Mouse (Mus musculus): Measurements from ENCODE around the gene Arhgef1. TPM values are rescaled to one million over a fixed set of nuclear protein-coding genes. Genes with fewer than 3 reads are reported as not detected.
"Not testable (repeated sequence)": the region's sequence is repeated elsewhere in the genome, so short reads cannot be mapped to it uniquely, and the experiment has no call there.

The Arhgef1 gene
- polyA plus RNA-seq, 1 experiment from 2014 or later: 122 TPM

- Histone ChIP-seq H3K36me3 (peaks cover 38% of the 10 kb centered on the region), H3K9ac (no peak overlapping the region), H3K4me2 (no peak overlapping the region), H3K4me1 (peaks cover 10% of the 10 kb centered on the region), H3K4me3 (no peak overlapping the region), H3K27ac (no peak overlapping the region), H3K27me3 (no peaks in the 10 kb centered on the region), H3K9me3 (no peaks in the 10 kb centered on the region)
- 63% methylated on average over 2 of the region's 2 CpGs for WGBS
- ATAC-seq (ENCODE audit: insufficient number of reproducible peaks, low FRiP score, low TSS enrichment, low read depth): no peak
Observed at GRCm38 (mm10) chr7:24892125-24892583, 10.6 kb upstream of the Arhgef1 start.

GRCm38 (mm10) chr7:24895749-24896148, 7.0 kb upstream of the Arhgef1 start:
- not testable (repeated sequence) for H3K9me3 ChIP-seq; H3K27me3 ChIP-seq; H3K4me3 ChIP-seq; H3K27ac ChIP-seq; H3K4me1 ChIP-seq; H3K36me3 ChIP-seq; H3K4me2 ChIP-seq; H3K9ac ChIP-seq; ATAC-seq (ENCODE audit: insufficient number of reproducible peaks, low FRiP score, low TSS enrichment, low read depth)
- WGBS: 84% methylated on average over 2 of the region's 2 CpGs

- H3K9ac ChIP-seq: no peak overlapping the region
- WGBS: 81% methylated on average over 8 of the region's 8 CpGs
- no peak overlapping the region for H3K4me2 ChIP-seq
- no peak for ATAC-seq (ENCODE audit: insufficient number of reproducible peaks, low FRiP score, low TSS enrichment, low read depth)
- H3K9me3 ChIP-seq: no peaks in the 10 kb centered on the region
- H3K4me3 ChIP-seq: no peak overlapping the region
- H3K4me1 ChIP-seq: no peaks in the 10 kb centered on the region
- H3K27ac ChIP-seq: no peak overlapping the region
- H3K36me3 ChIP-seq: no peaks in the 10 kb centered on the region; the same call in 1 of the 2 replicates
- no peaks in the 10 kb centered on the region for H3K27me3 ChIP-seq
Observed at GRCm38 (mm10) chr7:24896269-24896668, 6.4 kb upstream of the Arhgef1 start.

GRCm38 (mm10) chr7:24897224-24897623, 5.5 kb upstream of the Arhgef1 start, which contains the start of gene Cd79a:
Gene Cd79a, plus strand, starts transcription at chr7:24897381.
- H3K4me3 ChIP-seq: no peak within 1 kb of the TSS
- no peak for ATAC-seq (ENCODE audit: insufficient number of reproducible peaks, low FRiP score, low TSS enrichment, low read depth)
- H3K4me2 ChIP-seq: no peak within 1 kb of the TSS
- peaks cover 6% of the 10 kb centered on the region for H3K4me1 ChIP-seq
- 54% methylated on average over 12 of the region's 12 CpGs for WGBS
- H3K36me3 ChIP-seq: no peaks in the 10 kb centered on the region
- no peaks in the 10 kb centered on the region for H3K27me3 ChIP-seq
- no peak within 1 kb of the TSS for H3K27ac ChIP-seq
- no peaks in the 10 kb centered on the region for H3K9me3 ChIP-seq
- no peak within 1 kb of the TSS for H3K9ac ChIP-seq

GRCm38 (mm10) chr7:24897959-24898358, 4.8 kb upstream of the Arhgef1 start:
- Histone ChIP-seq H3K4me1 (peaks cover 8% of the 10 kb centered on the region), H3K36me3 (no peaks in the 10 kb centered on the region), H3K4me3 (no peak overlapping the region), H3K27ac (no peak overlapping the region), H3K9me3 (no peaks in the 10 kb centered on the region), H3K27me3 (no peaks in the 10 kb centered on the region), H3K9ac (no peak overlapping the region), H3K4me2 (no peak overlapping the region)
- WGBS: 71% methylated on average over 5 of the region's 5 CpGs
- no peak for ATAC-seq (ENCODE audit: insufficient number of reproducible peaks, low FRiP score, low TSS enrichment, low read depth)

GRCm38 (mm10) chr7:24901114-24901513, 1.6 kb upstream of the Arhgef1 start:
- WGBS: 62% methylated on average over 6 of the region's 6 CpGs
- no peak overlapping the region for H3K9ac ChIP-seq

GRCm38 (mm10) chr7:24901842-24902241, 870 bp upstream of the Arhgef1 start:
- no peaks in the 10 kb centered on the region for H3K27me3 ChIP-seq
- H3K9me3 ChIP-seq: no peaks in the 10 kb centered on the region
- WGBS: 46% methylated on average over 1 of the region's 1 CpGs
- no peak for ATAC-seq (ENCODE audit: insufficient number of reproducible peaks, low FRiP score, low TSS enrichment, low read depth)
- H3K9ac ChIP-seq: no peak overlapping the region
- H3K4me3 ChIP-seq: peak overlapping the region; percentile 80; the same call in 1 of the 2 replicates
- peaks cover 38% of the 10 kb centered on the region for H3K4me1 ChIP-seq
- 0 out of 2 replicates have a peak overlapping the region, but pooled peaks have one; percentile 67 for H3K4me2 ChIP-seq
- H3K36me3 ChIP-seq: no peaks in the 10 kb centered on the region
- peak overlapping the region; percentile 91; the same call in 1 of the 2 replicates for H3K27ac ChIP-seq

More at GRCm38 (mm10) chr7:24901114-24901513, 1.6 kb upstream of the Arhgef1 start:
- Histone ChIP-seq H3K4me3 (no peak overlapping the region), H3K27me3 (no peaks in the 10 kb centered on the region), H3K36me3 (no peaks in the 10 kb centered on the region), H3K27ac (no peak overlapping the region), H3K4me2 (no peak overlapping the region), H3K9me3 (no peaks in the 10 kb centered on the region), H3K4me1 (peaks cover 31% of the 10 kb centered on the region)
- ATAC-seq (ENCODE audit: insufficient number of reproducible peaks, low FRiP score, low TSS enrichment, low read depth): no peak

GRCm38 (mm10) chr7:24902264-24902629, 465 bp upstream of the Arhgef1 start:
- no peaks in the 10 kb centered on the region for H3K27me3 ChIP-seq
- peak overlapping the region; percentile 80 for H3K4me3 ChIP-seq
- no peaks in the 10 kb centered on the region for H3K36me3 ChIP-seq
- peak overlapping the region; percentile 79 for H3K9ac ChIP-seq
- no peak for ATAC-seq (ENCODE audit: insufficient number of reproducible peaks, low FRiP score, low TSS enrichment, low read depth)
- H3K9me3 ChIP-seq: no peaks in the 10 kb centered on the region
- peaks cover 42% of the 10 kb centered on the region for H3K4me1 ChIP-seq
- H3K27ac ChIP-seq: peak overlapping the region; percentile 91
- H3K4me2 ChIP-seq: peak overlapping the region; percentile 67
- WGBS: 46% methylated on average over 2 of the region's 2 CpGs

GRCm38 (mm10) chr7:24903444-24903825, 723 bp downstream of the Arhgef1 start:
- Histone ChIP-seq H3K36me3 (peaks cover 5% of the 10 kb centered on the region; the same call in 1 of the 2 replicates), H3K4me3 (peak overlapping the region; percentile 80), H3K9me3 (no peaks in the 10 kb centered on the region), H3K4me1 (peaks cover 51% of the 10 kb centered on the region), H3K27me3 (no peaks in the 10 kb centered on the region), H3K27ac (peak overlapping the region; percentile 91), H3K9ac (no peak overlapping the region; the same call in 1 of the 2 replicates), H3K4me2 (peak overlapping the region; percentile 67)
- ATAC-seq (ENCODE audit: insufficient number of reproducible peaks, low FRiP score, low TSS enrichment, low read depth): no peak
- WGBS: 26% methylated on average over 10 of the region's 10 CpGs

GRCm38 (mm10) chr7:24904070-24904483, 1.4 kb downstream of the Arhgef1 start:
- under 1% methylated on average over 30 of the region's 30 CpGs for WGBS
- Histone ChIP-seq H3K27ac (peak overlapping the region; percentile 91), H3K36me3 (peaks cover 12% of the 10 kb centered on the region; the same call in 1 of the 2 replicates), H3K4me3 (peak overlapping the region; percentile 80), H3K9me3 (no peaks in the 10 kb centered on the region), H3K4me2 (peak overlapping the region; percentile 67), H3K4me1 (peaks cover 53% of the 10 kb centered on the region), H3K27me3 (no peaks in the 10 kb centered on the region), H3K9ac (peak overlapping the region; percentile 61)
- ATAC-seq (ENCODE audit: insufficient number of reproducible peaks, low FRiP score, low TSS enrichment, low read depth): peak; percentile 93

GRCm38 (mm10) chr7:24904936-24905335, 2.2 kb downstream of the Arhgef1 start:
- H3K36me3 ChIP-seq: peaks cover 18% of the 10 kb centered on the region; the same call in 1 of the 2 replicates
- peak overlapping the region; percentile 61 for H3K9ac ChIP-seq
- H3K27me3 ChIP-seq: no peaks in the 10 kb centered on the region
- peak overlapping the region; percentile 80 for H3K4me3 ChIP-seq
- H3K9me3 ChIP-seq: no peaks in the 10 kb centered on the region
- H3K27ac ChIP-seq: peak overlapping the region; percentile 84
- H3K4me2 ChIP-seq: peak overlapping the region; percentile 67
- WGBS: 13% methylated on average over 3 of the region's 3 CpGs
- peaks cover 53% of the 10 kb centered on the region for H3K4me1 ChIP-seq
- no peak for ATAC-seq (ENCODE audit: insufficient number of reproducible peaks, low FRiP score, low TSS enrichment, low read depth)

- H3K4me1 ChIP-seq: peaks cover 53% of the 10 kb centered on the region
- H3K4me3 ChIP-seq: peak overlapping the region; percentile 19; the same call in 1 of the 2 replicates
- no peak for ATAC-seq (ENCODE audit: insufficient number of reproducible peaks, low FRiP score, low TSS enrichment, low read depth)
- H3K9ac ChIP-seq: 0 out of 2 replicates have a peak overlapping the region, but pooled peaks have one; percentile 36
- H3K27ac ChIP-seq: peak overlapping the region; percentile 87
- no peaks in the 10 kb centered on the region for H3K9me3 ChIP-seq
- no peaks in the 10 kb centered on the region for H3K27me3 ChIP-seq
- WGBS: 25% methylated on average over 6 of the region's 6 CpGs
- H3K4me2 ChIP-seq: peak overlapping the region; percentile 32
- peaks cover 29% of the 10 kb centered on the region; the same call in 1 of the 2 replicates for H3K36me3 ChIP-seq
Observed at GRCm38 (mm10) chr7:24906551-24906950, 3.8 kb downstream of the Arhgef1 start.
